Mouse (Mus musculus) left cerebral cortex, adult 9 months (tissue): ENCODE data around the gene Alms1.
A peak's percentile ranks its signal among the peaks of the same experiment; 100 is the strongest.
"Not testable (repeated sequence)": the region's sequence is repeated elsewhere in the genome, so short reads cannot be mapped to it uniquely, and the experiment has no call there.

Experiments used
- DNase-seq, 2 experiments: peaks; one replicate each; pipeline ENCODE4 v3.0.0; 2022; ENCODE audit warnings: low spot score in 2 of 2

Alms1 gene

GRCm38 (mm10) chr6:85587396-85588143 is at the start of gene Alms1:
Gene Alms1, plus strand, starts transcription at chr6:85587531.
- peak; percentile 70 to 91 for DNase-seq

GRCm38 (mm10) chr6:85543351-85544175 is 43.8 kb upstream of the Alms1 start:
- no peak for DNase-seq

- DNase-seq: peak in 1 of 2 experiments; percentile 66
Observed at GRCm38 (mm10) chr6:85544251-85544881, 43.0 kb upstream of the Alms1 start.

GRCm38 (mm10) chr6:85547642-85548041 is 39.7 kb upstream of the Alms1 start:
- DNase-seq: no peak

GRCm38 (mm10) chr6:85562374-85562773 is 25.0 kb upstream of the Alms1 start:
- no peak for DNase-seq

GRCm38 (mm10) chr6:85572816-85573215 is 14.5 kb upstream of the Alms1 start:
- DNase-seq: no peak

- no peak for DNase-seq
Observed at GRCm38 (mm10) chr6:85581688-85582087, 5.6 kb upstream of the Alms1 start.

GRCm38 (mm10) chr6:85584612-85585011 is 2.7 kb upstream of the Alms1 start:
- no peak for DNase-seq

GRCm38 (mm10) chr6:85586805-85587367 is 445 bp upstream of the Alms1 start:
- peak in 1 of 2 experiments; percentile 4 for DNase-seq

- peak in 1 of 2 experiments; percentile 3 for DNase-seq
Observed at GRCm38 (mm10) chr6:85588164-85588563, 833 bp downstream of the Alms1 start.

- DNase-seq: no peak
Observed at GRCm38 (mm10) chr6:85588568-85588967, 1.2 kb downstream of the Alms1 start.

- DNase-seq: no peak
Observed at GRCm38 (mm10) chr6:85590116-85590515, 2.8 kb downstream of the Alms1 start.

- no peak for DNase-seq
Observed at GRCm38 (mm10) chr6:85599310-85599709, 12.0 kb downstream of the Alms1 start.

GRCm38 (mm10) chr6:85610511-85610910 is 23.2 kb downstream of the Alms1 start:
- DNase-seq: no peak

- DNase-seq: no peak
Observed at GRCm38 (mm10) chr6:85620826-85621225, 33.5 kb downstream of the Alms1 start.

- DNase-seq: no peak
Observed at GRCm38 (mm10) chr6:85621600-85621999, 34.3 kb downstream of the Alms1 start.

GRCm38 (mm10) chr6:85624511-85624910 is 37.2 kb downstream of the Alms1 start:
- no peak for DNase-seq

GRCm38 (mm10) chr6:85633165-85633564 is 45.8 kb downstream of the Alms1 start:
- DNase-seq: no peak

GRCm38 (mm10) chr6:85653244-85653643 is 65.9 kb downstream of the Alms1 start:
- DNase-seq: no peak

- not testable (repeated sequence) for DNase-seq
Observed at GRCm38 (mm10) chr6:85701943-85702342, 114.6 kb downstream of the Alms1 start.

GRCm38 (mm10) chr6:85709206-85709605 is 121.9 kb downstream of the Alms1 start:
- DNase-seq: peak in 1 of 2 experiments; percentile 4

GRCm38 (mm10) chr6:85709607-85710006 is 122.3 kb downstream of the Alms1 start:
- DNase-seq: not testable (repeated sequence)
